Mouse (Mus musculus) neural tube, embryonic 15.5 days (tissue): Measurements from ENCODE around the gene Olfr930. TPM values are rescaled to one million over a fixed set of nuclear protein-coding genes. Genes with fewer than 3 reads are reported as not detected.

ENCODE experiments used
- ATAC-seq: fragments of 200-750 bp; cut with Nextera tagmentation; 2 replicates; pipeline ENCODE4 v1.8.0; 2017; ENCODE audit warnings: mild to moderate bottlenecking, moderate TSS enrichment, moderate library complexity; ENCODE audit not compliant: low FRiP score
- H3K27ac ChIP-seq: fragments of 300-500 bp; sonication (generic); replicated peaks from 2 replicates; pipeline ENCODE4 v1.5.1; 2015; ENCODE audit warnings: mild to moderate bottlenecking, inconsistent platforms
- H3K27me3 ChIP-seq: fragments of 300-500 bp; sonication (generic); replicated peaks from 2 replicates; pipeline ENCODE4 v1.6.1; 2015; ENCODE audit warnings: inconsistent platforms
- H3K36me3 ChIP-seq: fragments of 300-500 bp; sonication (generic); 2 replicates; pipeline ENCODE4 v1.6.1; 2015; ENCODE audit warnings: inconsistent platforms
- H3K4me1 ChIP-seq: fragments of 300-500 bp; sonication (generic); 2 replicates; pipeline ENCODE4 v1.6.1; 2015; ENCODE audit warnings: inconsistent platforms
- H3K4me2 ChIP-seq: fragments of 300-500 bp; sonication (generic); 2 replicates; pipeline ENCODE4 v1.6.1; 2015; ENCODE audit warnings: inconsistent platforms, mild to moderate bottlenecking, moderate library complexity
- H3K4me3 ChIP-seq: fragments of 300-500 bp; sonication (generic); replicated peaks from 2 replicates; pipeline ENCODE4 v1.5.1; 2015; ENCODE audit warnings: mild to moderate bottlenecking, inconsistent platforms
- H3K9ac ChIP-seq: fragments of 300-500 bp; sonication (generic); replicated peaks from 2 replicates; pipeline ENCODE4 v1.6.1; 2015; ENCODE audit warnings: mild to moderate bottlenecking, inconsistent platforms
- H3K9me3 ChIP-seq: fragments of 300-500 bp; sonication (generic); replicated peaks from 2 replicates; pipeline ENCODE4 v1.6.1; 2016; ENCODE audit warnings: inconsistent platforms
- WGBS: fragments of 180-500 bp; shearing (Covaris S2); methylation state at CpG from one replicate; pipeline ENCODE4 v1.1.7; 2015; ENCODE audit warnings: mixed read lengths; 5-methylcytosine and 5-hydroxymethylcytosine counted together
- polyA plus RNA-seq: library from polyadenylated mRNA; unstranded; fragments of >200 nt; fragmentation: Nextera tagmentation; extraction: Ambion mirVana; gene quantifications from 2 replicates; pipeline ENCODE4 v1.2.1, GENCODE M21; 2015

Gene Olfr930
- not detected in 2 replicates for polyA plus RNA-seq

- Histone ChIP-seq H3K4me1 (no peaks in the 10 kb centered on the region), H3K27me3 (no peaks in the 10 kb centered on the region), H3K4me3 (no peak within 1 kb of the TSS), H3K9me3 (no peaks in the 10 kb centered on the region), H3K36me3 (no peaks in the 10 kb centered on the region), H3K27ac (no peak within 1 kb of the TSS), H3K4me2 (no peak within 1 kb of the TSS), H3K9ac (no peak within 1 kb of the TSS)
- no peak for ATAC-seq
These were observed at the start of gene Olfr930 for GRCm38 (mm10) chr9:38929509-38929908. Gene Olfr930 (plus strand): TSS chr9:38929809.

- WGBS, result 54% methylated on average over 7 of the region's 7 CpGs
- ATAC-seq, result no peak
These were observed 24.0 kb downstream of the Olfr930 start for GRCm38 (mm10) chr9:38953401-38954123.

DNA sequence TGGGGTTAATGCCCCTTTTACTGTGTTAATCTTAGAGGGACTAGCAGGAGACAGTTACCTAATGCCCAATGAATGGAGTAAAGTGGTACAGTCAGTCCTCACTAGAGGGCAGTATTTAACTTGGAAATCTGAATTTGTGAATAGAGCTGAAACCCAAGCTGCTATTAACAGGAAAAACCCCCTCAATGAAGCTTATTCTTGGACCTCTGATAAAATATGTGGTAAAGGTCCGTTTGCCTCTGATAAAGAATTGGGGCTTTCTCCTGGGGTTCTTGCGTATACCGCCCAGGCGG is 24.5 kb downstream of the Olfr930 start:
- Histone ChIP-seq H3K27ac (no peak overlapping the region), H3K27me3 (no peaks in the 10 kb centered on the region), H3K9ac (no peak overlapping the region), H3K4me1 (no peaks in the 10 kb centered on the region), H3K4me3 (no peak overlapping the region), H3K4me2 (no peak overlapping the region), H3K9me3 (no peaks in the 10 kb centered on the region), H3K36me3 (no peaks in the 10 kb centered on the region)
- no peak for ATAC-seq
- 88% methylated on average over 4 of the region's 4 CpGs for WGBS

More at GRCm38 (mm10) chr9:38953401-38954123, 24.0 kb downstream of the Olfr930 start:
- Histone ChIP-seq H3K27ac (no peak overlapping the region), H3K4me1 (no peaks in the 10 kb centered on the region), H3K4me2 (no peak overlapping the region), H3K36me3 (no peaks in the 10 kb centered on the region), H3K9ac (no peak overlapping the region), H3K9me3 (no peaks in the 10 kb centered on the region), H3K4me3 (no peak overlapping the region), H3K27me3 (no peaks in the 10 kb centered on the region)

GRCm38 (mm10) chr9:38972013-38972412 is 42.4 kb downstream of the Olfr930 start, which contains the start of gene Olfr933:
Gene Olfr933 (plus strand): TSS chr9:38972313.
- 67% methylated on average over 4 of the region's 4 CpGs for WGBS
- Histone ChIP-seq H3K4me2 (no peak within 1 kb of the TSS), H3K9ac (no peak within 1 kb of the TSS), H3K36me3 (no peaks in the 10 kb centered on the region), H3K27me3 (no peaks in the 10 kb centered on the region), H3K4me1 (no peaks in the 10 kb centered on the region), H3K4me3 (no peak within 1 kb of the TSS), H3K27ac (no peak within 1 kb of the TSS), H3K9me3 (no peaks in the 10 kb centered on the region)
- no peak for ATAC-seq

Other genes with a start within 250 kb of the Olfr930 start
- gene Olfr919, start 226.1 kb upstream of the Olfr930 start, polyA plus RNA-seq, result not detected in 2 replicates
- 8.0 and 17.9 TPM in 2 replicates for gene Vwa5a, start 211.5 kb upstream of the Olfr930 start, polyA plus RNA-seq
- gene Olfr920, start 177.5 kb upstream of the Olfr930 start, polyA plus RNA-seq, result not detected in 2 replicates
- gene Olfr921, start 156.7 kb upstream of the Olfr930 start, polyA plus RNA-seq, result not detected in 2 replicates
- not detected in 2 replicates for gene Olfr922, start 115.2 kb upstream of the Olfr930 start, polyA plus RNA-seq
- gene Olfr923, start 103.3 kb upstream of the Olfr930 start, polyA plus RNA-seq, result not detected in 2 replicates
- gene Olfr924, start 85.4 kb upstream of the Olfr930 start, polyA plus RNA-seq, result not detected in 2 replicates
- not detected in 2 replicates for gene Olfr26, start 74.7 kb upstream of the Olfr930 start, polyA plus RNA-seq
- gene Olfr926, start 52.7 kb upstream of the Olfr930 start, polyA plus RNA-seq, result not detected in 2 replicates
- gene Olfr933, start 42.5 kb downstream of the Olfr930 start, polyA plus RNA-seq, result not detected in 2 replicates
- not detected in 2 replicates for gene Olfr934, start 58.5 kb downstream of the Olfr930 start, polyA plus RNA-seq
- not detected in 2 replicates for gene Olfr935, start 69.9 kb downstream of the Olfr930 start, polyA plus RNA-seq
- gene Olfr146, start 93.6 kb downstream of the Olfr930 start, polyA plus RNA-seq, result not detected in 2 replicates
- gene Olfr937, start 135.1 kb downstream of the Olfr930 start, polyA plus RNA-seq, result not detected in 2 replicates
- not detected in 2 replicates for gene Olfr938, start 149.1 kb downstream of the Olfr930 start, polyA plus RNA-seq
- gene Olfr27, start 198.3 kb downstream of the Olfr930 start, polyA plus RNA-seq, result not detected in 2 replicates
- gene Olfr943, start 236.5 kb downstream of the Olfr930 start, polyA plus RNA-seq, result not detected in 2 replicates